Mouse (Mus musculus) hindbrain, embryonic 10.5 days (tissue): Measurements from ENCODE around the gene Nprl3. TPM values are rescaled to one million over a fixed set of nuclear protein-coding genes. Genes with fewer than 3 reads are reported as not detected.
A peak's percentile ranks its signal among the peaks of the same experiment; 100 is the strongest.
"Not testable (repeated sequence)": the region's sequence is repeated elsewhere in the genome, so short reads cannot be mapped to it uniquely, and the experiment has no call there.

ENCODE experiments used
- DNase-seq: peaks from one replicate; pipeline ENCODE4 v3.0.0-alpha.2; 2017; ENCODE audit warnings: low spot score
- H3K27ac ChIP-seq: fragments of 300-500 bp; sonication (generic); 2 replicates; pipeline ENCODE4 v1.5.1; 2016; ENCODE audit warnings: mild to moderate bottlenecking, moderate library complexity
- H3K27me3 ChIP-seq: fragments of 300-500 bp; sonication (generic); 2 replicates; pipeline ENCODE4 v1.6.1; 2016; ENCODE audit warnings: mild to moderate bottlenecking; ENCODE audit not compliant: poor library complexity, insufficient read depth, severe bottlenecking
- H3K36me3 ChIP-seq: fragments of 300-500 bp; sonication (generic); 2 replicates; pipeline ENCODE4 v1.6.1; 2016; ENCODE audit warnings: mild to moderate bottlenecking, moderate library complexity
- H3K4me1 ChIP-seq: fragments of 300-500 bp; sonication (generic); replicated peaks from 2 replicates; pipeline ENCODE4 v1.6.1; 2016; ENCODE audit warnings: mild to moderate bottlenecking
- H3K4me3 ChIP-seq: fragments of 300-500 bp; sonication (generic); 2 replicates; pipeline ENCODE4 v1.5.1; 2016; ENCODE audit warnings: mild to moderate bottlenecking, moderate library complexity
- H3K9me3 ChIP-seq: fragments of 300-500 bp; sonication (generic); 2 replicates; pipeline ENCODE4 v1.6.1; 2016; ENCODE audit warnings: mild to moderate bottlenecking, moderate library complexity
- WGBS: fragments of 180-500 bp; shearing (Covaris S2); methylation state at CpG from one replicate; pipeline ENCODE4 v1.1.7; 2016; 5-methylcytosine and 5-hydroxymethylcytosine counted together
- polyA plus RNA-seq: library from polyadenylated mRNA; unstranded; fragments of >200 nt; fragmentation: Nextera tagmentation; extraction: Ambion mirVana; gene quantifications from 2 replicates; pipeline ENCODE4 v1.2.1, GENCODE M21; 2016

Gene Nprl3
- polyA plus RNA-seq = 41.1 and 45.6 TPM in 2 replicates

DNA sequence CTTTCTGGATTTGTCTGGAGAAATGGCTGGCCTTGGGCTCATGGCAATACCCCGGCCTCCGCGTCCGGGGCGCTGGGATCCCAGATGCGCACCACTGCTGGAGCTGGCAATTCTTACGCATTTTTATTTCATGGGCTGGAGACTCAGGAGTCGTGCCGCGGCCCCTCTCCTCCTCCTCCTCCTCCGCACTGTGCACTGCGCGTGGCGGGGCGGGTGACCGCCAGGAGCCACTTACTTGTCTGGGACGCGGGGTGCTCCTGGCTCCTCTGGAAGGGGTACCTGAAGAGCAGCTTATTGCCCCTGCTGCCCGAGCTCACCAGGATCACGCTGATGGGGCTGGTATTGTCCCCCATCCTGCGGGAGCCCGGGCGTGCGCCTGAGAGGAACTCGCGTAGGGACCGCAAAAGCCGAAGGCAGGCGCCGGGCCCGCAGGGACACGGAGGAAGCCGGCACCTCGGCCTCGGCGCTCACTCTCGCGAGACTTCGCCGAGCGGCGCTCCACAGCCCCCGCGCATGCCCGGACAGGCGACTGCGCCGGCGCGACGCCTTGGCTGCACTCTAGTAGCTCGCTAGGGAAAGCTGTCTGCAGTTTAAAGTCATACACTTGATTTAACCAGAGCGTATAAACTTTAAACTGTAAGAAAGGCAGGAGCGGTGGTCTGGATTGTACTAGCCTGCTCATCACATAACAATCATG, at the start of gene Nprl3:
Nprl3 (minus strand) TSS at position 520 of the 697 bp plus-strand sequence.
- Histone ChIP-seq H3K36me3 (peaks cover 6% of the 10 kb centered on the region), H3K27me3 (no peaks in the 10 kb centered on the region), H3K4me3 (peak within 1 kb of the TSS; percentile 93), H3K27ac (peak within 1 kb of the TSS; percentile 99), H3K9me3 (no peaks in the 10 kb centered on the region), H3K4me1 (peaks cover 24% of the 10 kb centered on the region)
- under 1% methylated on average over 54 of the region's 54 CpGs for WGBS
- peak; percentile 95 for DNase-seq

DNA sequence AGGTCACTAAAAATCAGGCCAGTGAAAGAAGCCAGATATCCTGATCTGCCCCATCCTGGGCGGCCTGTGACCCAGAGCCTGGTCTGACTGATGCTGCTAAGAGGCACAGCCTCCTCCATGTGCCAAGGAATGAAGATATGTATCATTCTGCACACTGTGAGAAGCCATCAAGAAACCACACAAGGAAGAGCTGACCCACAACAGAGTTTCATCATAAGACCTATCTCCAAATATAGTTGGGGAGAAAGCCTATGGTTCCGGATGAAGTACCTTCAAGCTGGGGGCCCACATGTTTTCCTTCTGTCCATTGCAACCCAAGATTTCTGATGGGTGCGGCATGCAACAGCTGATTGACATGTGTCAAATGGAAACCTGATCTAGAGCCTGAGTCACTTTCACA, 48.5 kb upstream of the Nprl3 start:
- H3K27ac ChIP-seq = no peak overlapping the region
- WGBS = 89% methylated on average over 3 of the region's 3 CpGs
- H3K36me3 ChIP-seq = no peaks in the 10 kb centered on the region
- H3K4me3 ChIP-seq = no peak overlapping the region
- H3K9me3 ChIP-seq = no peaks in the 10 kb centered on the region
- 0 out of 2 replicates have a peak, but pooled peaks cover 3% of the 10 kb centered on the region for H3K27me3 ChIP-seq
- DNase-seq = no peak
- H3K4me1 ChIP-seq = peaks cover 12% of the 10 kb centered on the region

DNA sequence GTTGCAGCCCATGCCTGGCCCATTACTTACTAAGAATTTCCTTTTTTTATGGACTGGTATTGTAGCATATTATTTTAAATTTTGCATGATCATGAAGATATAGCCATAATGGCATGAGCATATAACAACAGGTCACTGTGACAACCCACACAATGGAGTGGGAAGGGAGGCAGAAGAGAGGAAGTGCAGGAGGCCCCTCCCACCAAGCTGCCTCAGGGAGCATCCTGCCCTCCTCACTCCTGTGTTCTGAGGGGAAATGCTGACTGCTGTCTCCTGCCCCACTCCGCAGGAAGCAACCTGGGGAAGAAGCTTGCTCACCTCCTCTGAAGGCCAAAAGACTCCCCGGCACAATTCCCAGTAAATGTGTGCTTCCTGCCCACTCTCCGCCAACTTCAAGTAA, 42.4 kb upstream of the Nprl3 start:
- Histone ChIP-seq H3K27me3 (no peaks in the 10 kb centered on the region), H3K4me1 (peaks cover 24% of the 10 kb centered on the region), H3K4me3 (no peak overlapping the region), H3K27ac (no peak overlapping the region), H3K9me3 (no peaks in the 10 kb centered on the region), H3K36me3 (no peaks in the 10 kb centered on the region)
- no peak for DNase-seq
- WGBS = 70% methylated on average over 3 of the region's 3 CpGs

DNA sequence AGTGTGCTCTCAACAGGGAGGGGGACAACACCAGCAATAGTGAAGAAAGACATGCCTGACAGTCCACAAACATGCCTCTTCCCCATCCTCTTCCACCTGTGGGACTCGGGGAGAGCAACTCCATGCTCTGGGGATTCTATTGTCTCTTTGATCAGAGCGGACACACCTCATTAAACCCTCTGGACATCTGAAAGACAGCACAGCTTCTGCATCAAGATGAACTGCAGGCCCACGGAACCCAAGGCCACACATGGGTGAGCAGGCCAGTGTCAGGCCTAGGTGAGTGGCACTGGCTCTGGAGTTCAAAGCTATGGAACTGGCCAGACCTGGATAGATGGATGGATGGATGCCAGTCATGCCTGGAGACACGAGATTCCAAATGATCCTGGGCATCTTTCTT, 41.9 kb upstream of the Nprl3 start:
- H3K4me1 ChIP-seq = peaks cover 24% of the 10 kb centered on the region
- WGBS = 32% methylated on average over 4 of the region's 4 CpGs
- H3K4me3 ChIP-seq = no peak overlapping the region
- no peak for DNase-seq
- H3K27ac ChIP-seq = no peak overlapping the region
- H3K9me3 ChIP-seq = no peaks in the 10 kb centered on the region
- H3K36me3 ChIP-seq = no peaks in the 10 kb centered on the region
- no peaks in the 10 kb centered on the region for H3K27me3 ChIP-seq

DNA sequence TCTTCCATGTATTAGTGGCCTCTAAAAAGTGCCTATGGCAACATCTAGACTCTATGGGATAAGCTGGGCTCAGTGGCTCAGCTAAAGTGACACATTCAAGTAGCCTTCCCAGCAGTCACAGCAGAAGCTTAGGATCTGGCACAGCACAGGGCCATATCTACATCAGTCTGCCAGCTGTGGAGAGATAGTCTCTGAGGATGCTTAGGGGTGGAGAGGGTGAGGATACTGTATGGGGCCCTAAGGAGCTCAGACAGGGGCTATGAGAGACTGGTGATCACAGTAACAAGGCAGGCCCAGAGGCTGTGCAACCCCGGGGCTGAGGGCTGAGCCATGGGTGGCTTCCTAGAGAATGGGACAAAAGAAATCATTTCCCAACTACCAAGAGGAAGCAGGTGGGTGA, 39.5 kb upstream of the Nprl3 start:
- no peak for DNase-seq
- no peaks in the 10 kb centered on the region for H3K9me3 ChIP-seq
- 85% methylated on average over 1 of the region's 1 CpGs for WGBS
- H3K4me1 ChIP-seq = peaks cover 21% of the 10 kb centered on the region
- H3K36me3 ChIP-seq = no peaks in the 10 kb centered on the region
- no peak overlapping the region for H3K4me3 ChIP-seq
- no peak overlapping the region for H3K27ac ChIP-seq
- H3K27me3 ChIP-seq = peaks cover 5% of the 10 kb centered on the region; the same call in 1 of the 2 replicates

DNA sequence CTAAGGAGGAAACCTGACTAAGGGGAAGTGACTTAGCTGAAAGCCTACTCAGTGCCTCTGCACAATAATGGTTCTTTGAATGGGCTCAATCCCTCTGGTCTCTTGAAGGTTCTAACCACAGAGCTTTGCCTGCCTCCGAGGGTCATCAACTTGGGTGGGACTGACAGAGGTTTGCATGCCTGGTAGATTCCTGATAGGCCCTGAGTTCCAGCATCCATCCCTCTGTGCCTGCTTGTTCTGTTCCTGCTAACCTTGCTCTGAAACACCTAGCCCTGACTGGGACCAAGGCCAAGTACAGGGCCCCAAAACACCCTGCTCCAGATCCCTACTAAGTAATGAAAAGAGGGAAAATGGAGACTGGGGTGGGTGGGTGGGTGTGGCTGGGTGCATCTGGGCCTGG, 35.9 kb upstream of the Nprl3 start:
- Histone ChIP-seq H3K36me3 (no peaks in the 10 kb centered on the region), H3K9me3 (no peaks in the 10 kb centered on the region), H3K27me3 (peaks cover 21% of the 10 kb centered on the region), H3K4me1 (peaks cover 10% of the 10 kb centered on the region), H3K27ac (no peak overlapping the region), H3K4me3 (no peak overlapping the region)
- 76% methylated on average over 1 of the region's 1 CpGs for WGBS
- DNase-seq = no peak

DNA sequence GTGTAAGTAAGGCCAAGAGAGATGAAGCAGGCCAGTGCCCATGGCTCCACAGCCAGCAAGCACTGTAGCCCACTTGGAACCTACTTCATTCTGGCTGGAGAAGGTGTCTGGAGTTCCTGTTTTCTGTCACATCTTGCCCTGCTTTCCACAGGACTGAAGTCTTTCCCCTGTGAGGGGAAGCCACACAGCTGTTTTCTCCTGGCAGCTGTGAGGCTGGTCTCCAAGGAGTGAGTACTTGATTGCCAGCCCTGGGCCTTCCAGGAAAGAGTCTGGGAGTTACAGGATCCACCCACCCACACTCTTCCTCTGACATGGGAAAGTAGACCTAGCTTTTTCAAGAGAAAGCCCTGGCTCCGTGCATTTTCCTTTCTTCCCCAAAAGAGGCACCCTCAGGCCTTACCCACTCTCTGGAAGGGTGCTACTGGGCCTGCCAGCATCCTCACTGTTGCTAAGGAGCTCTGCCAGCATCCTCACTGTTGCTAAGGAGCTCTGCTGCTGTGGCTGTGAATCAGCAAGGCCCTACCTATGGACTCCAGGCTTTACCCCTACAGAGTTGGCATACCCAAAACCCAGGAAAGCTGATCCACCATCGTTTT, 35.4 kb upstream of the Nprl3 start:
- Histone ChIP-seq H3K4me3 (no peak overlapping the region), H3K9me3 (no peaks in the 10 kb centered on the region), H3K4me1 (peaks cover 7% of the 10 kb centered on the region), H3K27ac (no peak overlapping the region), H3K36me3 (no peaks in the 10 kb centered on the region), H3K27me3 (peaks cover 21% of the 10 kb centered on the region)
- no peak for DNase-seq
- WGBS = 49% methylated on average over 2 of the region's 2 CpGs

DNA sequence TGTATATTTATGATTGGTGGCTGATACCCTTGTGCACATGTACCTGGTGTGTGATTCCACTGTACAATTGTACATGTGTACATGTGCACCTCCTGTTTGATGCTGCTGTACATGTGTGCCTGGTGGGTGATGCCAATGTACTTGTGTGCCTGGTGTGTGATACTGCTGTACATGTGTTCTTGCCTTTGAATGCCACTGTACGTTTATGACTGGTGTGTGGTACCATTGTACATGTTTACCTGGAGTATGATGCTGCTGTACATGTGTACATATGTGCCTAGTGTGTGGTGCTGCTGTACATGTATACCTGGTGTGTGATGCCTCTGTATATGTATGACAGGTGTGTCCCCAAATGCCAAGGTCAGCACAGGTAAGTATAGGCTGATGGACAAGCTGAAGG, 34.0 kb upstream of the Nprl3 start:
- DNase-seq = no peak
- H3K4me1 ChIP-seq = no peaks in the 10 kb centered on the region
- H3K4me3 ChIP-seq = no peak overlapping the region
- H3K9me3 ChIP-seq = no peaks in the 10 kb centered on the region
- WGBS = 82% methylated on average over 1 of the region's 1 CpGs
- H3K27me3 ChIP-seq = peaks cover 21% of the 10 kb centered on the region
- no peaks in the 10 kb centered on the region for H3K36me3 ChIP-seq
- H3K27ac ChIP-seq = no peak overlapping the region

DNA sequence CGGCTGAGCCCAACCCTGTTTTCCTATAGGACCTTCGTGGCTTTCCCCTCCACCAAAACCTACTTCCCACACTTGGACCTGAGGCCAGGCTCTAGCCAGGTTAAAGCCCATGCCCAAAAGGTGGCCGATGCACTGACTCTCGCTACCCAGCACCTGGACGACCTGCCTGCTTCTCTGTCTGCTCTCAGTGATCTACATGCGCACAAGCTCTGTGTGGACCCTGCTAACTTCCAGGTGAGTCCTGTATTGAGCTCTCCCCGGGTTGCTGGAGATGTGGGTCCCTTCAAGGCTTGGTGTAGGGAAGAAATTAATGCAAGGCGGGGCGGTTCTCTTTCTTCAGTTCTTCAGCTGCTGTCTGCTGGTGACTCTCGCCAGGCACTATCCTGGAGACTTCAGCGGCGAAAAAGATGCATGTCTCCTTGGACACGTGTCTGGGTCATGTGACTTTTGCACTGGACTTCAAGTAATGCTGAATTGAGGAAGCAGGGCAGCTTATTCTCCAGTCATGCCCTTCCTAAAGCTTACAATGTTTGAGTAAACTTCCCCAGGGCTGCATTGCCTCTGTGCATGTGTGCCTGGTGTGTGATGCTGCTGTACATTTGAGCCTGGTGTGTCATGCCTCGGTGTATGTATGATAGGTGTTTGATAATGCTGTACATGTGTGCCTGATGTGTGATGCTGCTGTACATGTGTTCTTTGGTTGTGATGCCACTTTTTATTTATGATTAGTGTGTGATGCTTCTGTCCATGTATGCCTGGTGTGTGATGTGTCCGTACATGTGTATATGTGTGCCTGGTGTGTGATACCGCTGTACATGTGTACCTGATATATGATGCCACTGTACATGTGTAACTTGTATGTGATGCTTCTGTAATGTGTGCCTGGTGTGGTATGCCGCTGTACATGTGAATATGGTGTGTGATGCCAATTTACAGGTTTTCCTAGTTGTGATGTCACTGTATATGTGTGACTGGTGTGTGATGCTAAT, 33.1 kb upstream of the Nprl3 start:
- Histone ChIP-seq H3K4me1 (no peaks in the 10 kb centered on the region), H3K4me3 (peak overlapping the region; percentile 32), H3K9me3 (no peaks in the 10 kb centered on the region), H3K27ac (no peak overlapping the region), H3K36me3 (no peaks in the 10 kb centered on the region), H3K27me3 (peaks cover 21% of the 10 kb centered on the region)
- 51% methylated on average over 16 of the region's 17 CpGs for WGBS
- no peak for DNase-seq

DNA sequence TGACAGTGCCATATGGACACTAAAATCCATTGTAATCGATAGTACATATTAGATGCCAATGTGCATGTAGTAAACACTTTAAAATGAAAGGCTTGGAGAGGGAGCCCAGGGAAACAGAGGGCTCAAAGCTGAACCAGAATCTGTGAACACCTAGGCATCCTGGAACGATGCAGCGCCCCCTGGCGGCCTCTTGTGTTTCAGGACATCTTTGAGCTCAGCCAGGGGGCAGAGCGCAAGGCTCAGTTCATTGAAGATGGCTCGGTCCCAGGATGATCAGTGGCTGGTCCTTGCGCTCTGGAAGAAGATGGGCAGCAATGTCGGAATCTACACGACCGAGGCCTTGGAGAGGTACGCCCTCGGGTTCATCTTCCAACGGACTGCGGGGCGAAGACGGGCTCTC, 32.4 kb upstream of the Nprl3 start, which contains the start of gene Hbq1a:
Hbq1a (plus strand) TSS at position 205 of the 400 bp plus-strand sequence.
- not testable (repeated sequence) for H3K4me1 ChIP-seq, H3K9me3 ChIP-seq, H3K36me3 ChIP-seq, H3K27ac ChIP-seq
- 6% methylated on average over 16 of the region's 16 CpGs for WGBS
- H3K4me3 ChIP-seq = peak within 1 kb of the TSS; percentile 32
- DNase-seq = peak; percentile 64
- peaks cover 21% of the 10 kb centered on the region for H3K27me3 ChIP-seq

DNA sequence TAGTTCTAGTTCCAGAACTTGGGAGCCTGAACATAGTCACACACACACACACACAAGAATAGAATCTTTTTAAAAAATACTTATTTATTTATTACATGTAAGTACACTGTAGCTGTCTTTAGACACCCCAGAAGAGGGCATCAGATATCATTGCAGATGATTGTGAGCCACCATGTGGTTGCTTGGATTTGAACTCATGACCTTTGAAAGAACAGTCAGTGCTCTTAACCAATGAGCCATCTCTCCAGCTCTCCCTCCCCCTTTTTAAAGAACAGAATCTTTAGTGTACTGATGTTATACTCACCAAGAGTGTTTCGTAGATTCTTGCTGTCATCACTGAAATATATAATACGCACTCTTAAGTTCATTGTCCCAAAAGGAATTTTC, 31.0 kb upstream of the Nprl3 start:
- Histone ChIP-seq H3K9me3 (no peaks in the 10 kb centered on the region), H3K27ac (no peak overlapping the region), H3K36me3 (no peaks in the 10 kb centered on the region), H3K27me3 (peaks cover 25% of the 10 kb centered on the region), H3K4me3 (no peak overlapping the region), H3K4me1 (no peaks in the 10 kb centered on the region)
- DNase-seq = no peak
- 90% methylated on average over 2 of the region's 2 CpGs for WGBS

DNA sequence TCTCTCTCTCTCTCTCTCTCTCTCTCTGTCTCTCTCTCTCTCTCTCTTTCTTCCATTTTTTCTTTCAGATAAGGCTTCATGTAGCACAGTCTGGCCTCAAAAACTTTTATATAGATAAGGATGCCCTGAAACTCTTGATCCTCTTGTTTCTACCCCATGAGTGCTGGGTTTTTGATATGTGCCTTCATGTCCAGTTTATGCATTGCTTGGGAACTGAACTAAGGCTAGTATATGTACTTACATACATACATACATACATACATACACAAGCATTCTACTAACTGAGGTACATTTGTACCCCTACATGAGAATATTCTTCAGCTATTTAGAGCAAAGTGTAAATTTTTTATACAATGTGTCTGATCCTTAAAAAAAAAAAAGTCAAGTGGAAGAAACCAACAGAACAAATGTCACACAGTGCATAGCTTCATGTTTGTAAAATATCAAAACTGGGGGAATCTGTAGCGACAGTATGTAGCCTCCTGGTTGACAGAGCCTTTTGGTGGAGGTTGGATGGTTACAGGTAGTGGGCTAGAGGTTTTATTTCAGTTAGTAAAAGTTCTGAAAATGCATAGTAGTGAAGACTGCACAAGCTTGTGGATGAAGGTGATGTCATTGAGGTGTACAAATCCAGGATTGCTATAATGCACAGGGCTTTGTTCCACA, 30.5 kb upstream of the Nprl3 start:
- no peak for DNase-seq
- Histone ChIP-seq H3K9me3 (no peaks in the 10 kb centered on the region), H3K4me1 (no peaks in the 10 kb centered on the region), H3K36me3 (no peaks in the 10 kb centered on the region), H3K4me3 (no peak overlapping the region), H3K27ac (no peak overlapping the region), H3K27me3 (peaks cover 25% of the 10 kb centered on the region)
- WGBS = 89% methylated on average over 1 of the region's 1 CpGs
